Mouse (Mus musculus): ENCODE data around the gene Wwp2. TPM values are rescaled to one million over a fixed set of nuclear protein-coding genes. Genes with fewer than 3 reads are reported as not detected.

The Wwp2 gene
- polyA plus RNA-seq, 1 experiment from 2014 or later: 35.2 TPM

- Histone ChIP-seq H3K9me3 (replicated peaks; ENCODE audit: control insufficient read depth, low read length) (no peaks in the 10 kb centered on the region), H3K9ac (ENCODE audit: low read depth, low read length) (peak overlapping the region; percentile 96), H3K27ac (ENCODE audit: low read depth, low read length) (peak overlapping the region; percentile 78)
Observed at GRCm38 (mm10) chr8:107587429-107587994, 151.3 kb downstream of the Wwp2 start.

GRCm38 (mm10) chr8:107587995-107588780, 152.0 kb downstream of the Wwp2 start, which contains the start of gene Psmd7:
Psmd7 (minus strand) TSS chr8:107588464.
- Histone ChIP-seq H3K9me3 (replicated peaks; ENCODE audit: control insufficient read depth, low read length) (no peaks in the 10 kb centered on the region), H3K9ac (ENCODE audit: low read depth, low read length) (peak within 1 kb of the TSS; percentile 96), H3K27me3 (ENCODE audit: control insufficient read depth, insufficient read depth, low read length) (no peaks in the 10 kb centered on the region), H3K4me1 (ENCODE audit: control insufficient read depth, insufficient read depth, low read length) (peaks cover 8% of the 10 kb centered on the region; the same call in 1 of the 2 replicates), H3K27ac (ENCODE audit: low read depth, low read length) (peak within 1 kb of the TSS; percentile 78), H3K36me3 (ENCODE audit: control insufficient read depth, insufficient read depth, low read length) (peaks cover 18% of the 10 kb centered on the region), H3K4me2 (peak within 1 kb of the TSS; percentile 81), H3K4me3 (ENCODE audit: low read depth, low read length) (peak within 1 kb of the TSS; percentile 98)
- ATAC-seq (replicated peaks; ENCODE audit: insufficient number of reproducible peaks, low FRiP score, low TSS enrichment): peak; percentile 93
- 1% methylated on average over 65 of the region's 65 CpGs for WGBS (ENCODE audit: insufficient replicate concordance)

More at GRCm38 (mm10) chr8:107587429-107587994, 151.3 kb downstream of the Wwp2 start:
- no peak for ATAC-seq (replicated peaks; ENCODE audit: insufficient number of reproducible peaks, low FRiP score, low TSS enrichment)
- Histone ChIP-seq H3K4me2 (peak overlapping the region; percentile 81), H3K4me1 (ENCODE audit: control insufficient read depth, insufficient read depth, low read length) (peaks cover 8% of the 10 kb centered on the region; the same call in 1 of the 2 replicates), H3K36me3 (ENCODE audit: control insufficient read depth, insufficient read depth, low read length) (peaks cover 19% of the 10 kb centered on the region), H3K27me3 (ENCODE audit: control insufficient read depth, insufficient read depth, low read length) (no peaks in the 10 kb centered on the region), H3K4me3 (ENCODE audit: low read depth, low read length) (peak overlapping the region; percentile 98)
- WGBS (ENCODE audit: insufficient replicate concordance): under 1% methylated on average over 17 of the region's 17 CpGs

- Histone ChIP-seq H3K27me3 (ENCODE audit: control insufficient read depth, insufficient read depth, low read length) (no peaks in the 10 kb centered on the region), H3K27ac (ENCODE audit: low read depth, low read length) (no peak overlapping the region), H3K4me3 (ENCODE audit: low read depth, low read length) (no peak overlapping the region), H3K9ac (ENCODE audit: low read depth, low read length) (no peak overlapping the region), H3K9me3 (replicated peaks; ENCODE audit: control insufficient read depth, low read length) (no peaks in the 10 kb centered on the region), H3K36me3 (ENCODE audit: control insufficient read depth, insufficient read depth, low read length) (no peaks in the 10 kb centered on the region), H3K4me1 (ENCODE audit: control insufficient read depth, insufficient read depth, low read length) (no peaks in the 10 kb centered on the region), H3K4me2 (no peak overlapping the region)
- no peak for ATAC-seq (replicated peaks; ENCODE audit: insufficient number of reproducible peaks, low FRiP score, low TSS enrichment)
- 66% methylated on average over 6 of the region's 6 CpGs for WGBS (ENCODE audit: insufficient replicate concordance)
Observed at GRCm38 (mm10) chr8:107593967-107594729, 158.0 kb downstream of the Wwp2 start.

GRCm38 (mm10) chr8:107594817-107595216, 158.7 kb downstream of the Wwp2 start:
- WGBS (ENCODE audit: insufficient replicate concordance): 67% methylated on average over 6 of the region's 6 CpGs
- no peak for ATAC-seq (replicated peaks; ENCODE audit: insufficient number of reproducible peaks, low FRiP score, low TSS enrichment)
- H3K4me3 ChIP-seq (ENCODE audit: low read depth, low read length): no peak overlapping the region
- peaks cover 5% of the 10 kb centered on the region; the same call in 1 of the 2 replicates for H3K27me3 ChIP-seq (ENCODE audit: control insufficient read depth, insufficient read depth, low read length)
- H3K4me1 ChIP-seq (ENCODE audit: control insufficient read depth, insufficient read depth, low read length): no peaks in the 10 kb centered on the region
- no peak overlapping the region for H3K27ac ChIP-seq (ENCODE audit: low read depth, low read length)
- no peaks in the 10 kb centered on the region for H3K36me3 ChIP-seq (ENCODE audit: control insufficient read depth, insufficient read depth, low read length)
- H3K4me2 ChIP-seq: no peak overlapping the region
- no peak overlapping the region for H3K9ac ChIP-seq (ENCODE audit: low read depth, low read length)
- no peaks in the 10 kb centered on the region for H3K9me3 ChIP-seq (replicated peaks; ENCODE audit: control insufficient read depth, low read length)

- H3K4me3 ChIP-seq (ENCODE audit: low read depth, low read length): no peak overlapping the region
- no peaks in the 10 kb centered on the region for H3K4me1 ChIP-seq (ENCODE audit: control insufficient read depth, insufficient read depth, low read length)
- no peaks in the 10 kb centered on the region for H3K9me3 ChIP-seq (replicated peaks; ENCODE audit: control insufficient read depth, low read length)
- no peak overlapping the region for H3K27ac ChIP-seq (ENCODE audit: low read depth, low read length)
- no peaks in the 10 kb centered on the region for H3K36me3 ChIP-seq (ENCODE audit: control insufficient read depth, insufficient read depth, low read length)
- ATAC-seq (replicated peaks; ENCODE audit: insufficient number of reproducible peaks, low FRiP score, low TSS enrichment): no peak
- peaks cover 6% of the 10 kb centered on the region; the same call in 1 of the 2 replicates for H3K27me3 ChIP-seq (ENCODE audit: control insufficient read depth, insufficient read depth, low read length)
- H3K4me2 ChIP-seq: no peak overlapping the region
- H3K9ac ChIP-seq (ENCODE audit: low read depth, low read length): no peak overlapping the region
- 76% methylated on average over 1 of the region's 1 CpGs for WGBS (ENCODE audit: insufficient replicate concordance)
Observed at GRCm38 (mm10) chr8:107597731-107598130, 161.6 kb downstream of the Wwp2 start.

- Histone ChIP-seq H3K27ac (ENCODE audit: low read depth, low read length) (no peak overlapping the region), H3K4me2 (no peak overlapping the region), H3K9me3 (replicated peaks; ENCODE audit: control insufficient read depth, low read length) (no peaks in the 10 kb centered on the region), H3K27me3 (ENCODE audit: control insufficient read depth, insufficient read depth, low read length) (peaks cover 6% of the 10 kb centered on the region; the same call in 1 of the 2 replicates), H3K36me3 (ENCODE audit: control insufficient read depth, insufficient read depth, low read length) (no peaks in the 10 kb centered on the region), H3K4me1 (ENCODE audit: control insufficient read depth, insufficient read depth, low read length) (no peaks in the 10 kb centered on the region), H3K9ac (ENCODE audit: low read depth, low read length) (no peak overlapping the region), H3K4me3 (ENCODE audit: low read depth, low read length) (no peak overlapping the region)
- ATAC-seq (replicated peaks; ENCODE audit: insufficient number of reproducible peaks, low FRiP score, low TSS enrichment): no peak
- WGBS (ENCODE audit: insufficient replicate concordance): 75% methylated on average over 9 of the region's 9 CpGs
Observed at GRCm38 (mm10) chr8:107599691-107600090, 163.5 kb downstream of the Wwp2 start.

- WGBS (ENCODE audit: insufficient replicate concordance): 5% methylated on average over 7 of the region's 7 CpGs
- peaks cover 6% of the 10 kb centered on the region; the same call in 1 of the 2 replicates for H3K27me3 ChIP-seq (ENCODE audit: control insufficient read depth, insufficient read depth, low read length)
- no peak for ATAC-seq (replicated peaks; ENCODE audit: insufficient number of reproducible peaks, low FRiP score, low TSS enrichment)
- H3K9me3 ChIP-seq (replicated peaks; ENCODE audit: control insufficient read depth, low read length): no peaks in the 10 kb centered on the region
- no peak overlapping the region for H3K4me3 ChIP-seq (ENCODE audit: low read depth, low read length)
- no peaks in the 10 kb centered on the region for H3K36me3 ChIP-seq (ENCODE audit: control insufficient read depth, insufficient read depth, low read length)
- no peak overlapping the region for H3K4me2 ChIP-seq
- no peaks in the 10 kb centered on the region for H3K4me1 ChIP-seq (ENCODE audit: control insufficient read depth, insufficient read depth, low read length)
- H3K27ac ChIP-seq (ENCODE audit: low read depth, low read length): no peak overlapping the region
- no peak overlapping the region for H3K9ac ChIP-seq (ENCODE audit: low read depth, low read length)
Observed at GRCm38 (mm10) chr8:107603026-107603425, 166.9 kb downstream of the Wwp2 start.

All from heart, embryonic 11.5 days (tissue).